Mouse (Mus musculus) c-Kit-positive CD71-negative TER-119-negative erythroid progenitor cells, embryonic 14.5 days (primary cell): Measurements from ENCODE around the gene Elfn1.
A peak's percentile ranks its signal among the peaks of the same experiment; 100 is the strongest.

Source experiments
- DNase-seq: peaks from one replicate; pipeline ENCODE4 v3.0.0-alpha.2; 2013; ENCODE audit warnings: low read depth

The Elfn1 gene

GRCm38 (mm10) chr5:139907714-139908242 is at the start of gene Elfn1:
TSS of gene Elfn1 (plus strand) at chr5:139907943.
- DNase-seq: no peak

GRCm38 (mm10) chr5:139860328-139861104 is 47.2 kb upstream of the Elfn1 start:
- DNase-seq: no peak

GRCm38 (mm10) chr5:139862759-139863158 is 45.0 kb upstream of the Elfn1 start:
- DNase-seq: no peak

GRCm38 (mm10) chr5:139870886-139871285 is 36.9 kb upstream of the Elfn1 start:
- no peak for DNase-seq

- no peak for DNase-seq
Measured at GRCm38 (mm10) chr5:139871526-139871925, 36.2 kb upstream of the Elfn1 start.

- no peak for DNase-seq
Measured at GRCm38 (mm10) chr5:139877563-139877962, 30.2 kb upstream of the Elfn1 start.

GRCm38 (mm10) chr5:139879694-139880093 is 28.0 kb upstream of the Elfn1 start:
- no peak for DNase-seq

- no peak for DNase-seq
Measured at GRCm38 (mm10) chr5:139881161-139881560, 26.6 kb upstream of the Elfn1 start.

GRCm38 (mm10) chr5:139888624-139889023 is 19.1 kb upstream of the Elfn1 start:
- DNase-seq: no peak

GRCm38 (mm10) chr5:139889370-139889769 is 18.4 kb upstream of the Elfn1 start:
- no peak for DNase-seq

GRCm38 (mm10) chr5:139892326-139892994 is 15.3 kb upstream of the Elfn1 start:
- no peak for DNase-seq

- DNase-seq: no peak
Measured at GRCm38 (mm10) chr5:139892995-139893345, 14.8 kb upstream of the Elfn1 start.

GRCm38 (mm10) chr5:139894025-139894508 is 13.7 kb upstream of the Elfn1 start:
- no peak for DNase-seq

- DNase-seq: no peak
Measured at GRCm38 (mm10) chr5:139899044-139899443, 8.7 kb upstream of the Elfn1 start.

- DNase-seq: no peak
Measured at GRCm38 (mm10) chr5:139905121-139905520, 2.6 kb upstream of the Elfn1 start.

- DNase-seq: no peak
Measured at GRCm38 (mm10) chr5:139906507-139906906, 1.2 kb upstream of the Elfn1 start.

GRCm38 (mm10) chr5:139907241-139907640 is 502 bp upstream of the Elfn1 start:
- DNase-seq: no peak

GRCm38 (mm10) chr5:139908243-139908810 is 584 bp downstream of the Elfn1 start:
- DNase-seq: no peak

- DNase-seq: no peak
Measured at GRCm38 (mm10) chr5:139908811-139909627, 1.3 kb downstream of the Elfn1 start.

- peak; percentile 32 for DNase-seq
Measured at GRCm38 (mm10) chr5:139909710-139910550, 2.2 kb downstream of the Elfn1 start.

GRCm38 (mm10) chr5:139910755-139911300 is 3.1 kb downstream of the Elfn1 start:
- no peak for DNase-seq
